Mouse (Mus musculus) lung, postnatal 0 days (tissue): ENCODE results near the gene Gm20388.

Experiments used
- CTCF ChIP-seq: IDR thresholded peaks from 2 replicates; pipeline ENCODE4 v1.5.1; 2016; ENCODE audit warnings: antibody characterized with exemption, mild to moderate bottlenecking
- EP300 ChIP-seq: IDR thresholded peaks from 2 replicates; pipeline ENCODE4 v1.6.1; 2016; ENCODE audit warnings: antibody characterized with exemption, mild to moderate bottlenecking, control low read depth

DNA sequence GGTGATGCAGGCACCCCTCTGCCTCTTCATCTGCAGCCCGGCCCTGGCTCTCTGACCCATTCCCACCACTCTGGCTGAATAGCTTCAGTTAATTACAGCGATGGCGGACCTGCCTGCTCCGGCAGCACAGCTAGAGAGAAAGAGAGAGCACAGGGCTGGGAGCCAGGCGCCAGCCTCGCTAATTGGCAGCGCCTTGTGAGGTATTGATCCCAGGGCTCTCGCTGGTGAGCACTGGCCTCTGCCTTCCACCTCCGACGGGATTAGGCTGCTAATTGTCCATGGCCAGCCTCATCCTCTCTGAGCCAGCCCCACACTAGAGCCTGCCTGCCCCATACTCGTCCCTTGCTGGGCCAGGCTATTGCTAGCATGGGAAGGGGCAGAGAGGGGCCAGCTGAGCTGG is 649.0 kb downstream of the Gm20388 start:
- TF ChIP-seq EP300: no peak
- no peak for TF ChIP-seq CTCF
